Mouse (Mus musculus) heart, embryonic 16.5 days (tissue): ENCODE results near the gene 1700008O03Rik. TPM values are rescaled to one million over a fixed set of nuclear protein-coding genes. Genes with fewer than 3 reads are reported as not detected.

Experiments
- ATAC-seq: fragments of 200-750 bp; cut with Nextera tagmentation; replicated peaks from 2 replicates; pipeline ENCODE4 v1.8.0; 2017; ENCODE audit warnings: moderate number of reproducible peaks; ENCODE audit not compliant: insufficient read depth, low FRiP score; ENCODE audit errors: extremely low read depth
- H3K27ac ChIP-seq: fragments of 300-500 bp; sonication (generic); 2 replicates; pipeline ENCODE4 v1.5.1; 2014; ENCODE audit warnings: mild to moderate bottlenecking, low read length, control low read depth, moderate library complexity
- H3K27me3 ChIP-seq: fragments of 300-500 bp; sonication (generic); 2 replicates; pipeline ENCODE4 v1.6.1; 2014; ENCODE audit warnings: low read length, mixed read lengths; ENCODE audit not compliant: control insufficient read depth, insufficient read depth
- H3K36me3 ChIP-seq: fragments of 300-500 bp; sonication (generic); 2 replicates; pipeline ENCODE4 v1.6.1; 2014; ENCODE audit not compliant: control insufficient read depth, insufficient read depth
- H3K4me1 ChIP-seq: fragments of 300-500 bp; sonication (generic); 2 replicates; pipeline ENCODE4 v1.6.1; 2014; ENCODE audit warnings: low read length, mixed read lengths; ENCODE audit not compliant: control insufficient read depth, insufficient read depth
- H3K4me2 ChIP-seq: fragments of 300-500 bp; sonication (generic); 2 replicates; pipeline ENCODE4 v1.6.1; 2014; ENCODE audit warnings: low read depth, mild to moderate bottlenecking, control low read depth, low read length
- H3K4me3 ChIP-seq: fragments of 300-500 bp; sonication (generic); 2 replicates; pipeline ENCODE4 v1.5.1; 2014; ENCODE audit warnings: mild to moderate bottlenecking, control low read depth, low read length
- H3K9ac ChIP-seq: fragments of 300-500 bp; sonication (generic); 2 replicates; pipeline ENCODE4 v1.6.1; 2014; ENCODE audit warnings: low read length, control low read depth
- H3K9me3 ChIP-seq: fragments of 300-500 bp; sonication (generic); replicated peaks from 2 replicates; pipeline ENCODE4 v1.6.1; 2016; ENCODE audit warnings: low read length; ENCODE audit not compliant: control insufficient read depth
- WGBS: fragments of 180-500 bp; shearing (Covaris S2); extraction: QIAGEN DNeasy Blood & Tissue Kit; methylation state at CpG from one replicate; pipeline ENCODE4 v1.1.7; 2014; 5-methylcytosine and 5-hydroxymethylcytosine counted together
- polyA plus RNA-seq: library from polyadenylated mRNA; unstranded; fragments of >200 nt; fragmentation: Nextera tagmentation; extraction: Ambion mirVana; gene quantifications from 2 replicates; pipeline ENCODE4 v1.2.1, GENCODE M21; 2015

Gene 1700008O03Rik
- polyA plus RNA-seq, 1 experiment from 2014 or later, result 0.32 TPM

- Histone ChIP-seq H3K4me1 (peaks cover 21% of the 10 kb centered on the region), H3K36me3 (no peaks in the 10 kb centered on the region), H3K9me3 (no peaks in the 10 kb centered on the region), H3K27ac (no peak overlapping the region), H3K27me3 (peaks cover 83% of the 10 kb centered on the region), H3K9ac (no peak overlapping the region), H3K4me2 (no peak overlapping the region), H3K4me3 (no peak overlapping the region)
- no peak for ATAC-seq
- 66% methylated on average over 6 of the region's 6 CpGs for WGBS
These were observed 30.2 kb downstream of the 1700008O03Rik start for GRCm38 (mm10) chr7:44355411-44355810.

- Histone ChIP-seq H3K9me3 (no peaks in the 10 kb centered on the region), H3K4me1 (peaks cover 15% of the 10 kb centered on the region), H3K27ac (no peak overlapping the region), H3K27me3 (peaks cover 91% of the 10 kb centered on the region), H3K36me3 (no peaks in the 10 kb centered on the region), H3K9ac (no peak overlapping the region), H3K4me3 (no peak overlapping the region), H3K4me2 (no peak overlapping the region)
- 2% methylated on average over 35 of the region's 35 CpGs for WGBS
- ATAC-seq, result no peak
These were observed 31.8 kb downstream of the 1700008O03Rik start for GRCm38 (mm10) chr7:44353601-44354340.

GRCm38 (mm10) chr7:44352750-44353600, 32.6 kb downstream of the 1700008O03Rik start:
- Histone ChIP-seq H3K4me3 (peak overlapping the region; percentile 9; the same call in 1 of the 2 replicates), H3K9ac (no peak overlapping the region), H3K27me3 (peaks cover 87% of the 10 kb centered on the region), H3K27ac (no peak overlapping the region), H3K4me2 (no peak overlapping the region), H3K36me3 (no peaks in the 10 kb centered on the region), H3K9me3 (no peaks in the 10 kb centered on the region), H3K4me1 (peaks cover 10% of the 10 kb centered on the region)
- 3% methylated on average over 71 of the region's 71 CpGs for WGBS
- ATAC-seq, result no peak

- no peak overlapping the region for H3K9ac ChIP-seq
- 5% methylated on average over 71 of the region's 71 CpGs for whole genome bisulfite sequencing
- H3K4me1 ChIP-seq, result peaks cover 10% of the 10 kb centered on the region
- ATAC-seq, result no peak
- peak overlapping the region; percentile 9; the same call in 1 of the 2 replicates for H3K4me3 ChIP-seq
- no peak overlapping the region for H3K4me2 ChIP-seq
- no peaks in the 10 kb centered on the region for H3K9me3 ChIP-seq
- H3K36me3 ChIP-seq, result no peaks in the 10 kb centered on the region
- H3K27ac ChIP-seq, result no peak overlapping the region
- H3K27me3 ChIP-seq, result peaks cover 80% of the 10 kb centered on the region
These were observed 33.5 kb downstream of the 1700008O03Rik start for GRCm38 (mm10) chr7:44351881-44352749.

- Histone ChIP-seq H3K9me3 (no peaks in the 10 kb centered on the region), H3K4me2 (peak overlapping the region; percentile 63), H3K4me1 (peaks cover 5% of the 10 kb centered on the region), H3K4me3 (peak overlapping the region; percentile 36), H3K27ac (no peak overlapping the region), H3K9ac (peak overlapping the region; percentile 51), H3K36me3 (no peaks in the 10 kb centered on the region), H3K27me3 (peaks cover 73% of the 10 kb centered on the region)
- ATAC-seq, result no peak; the same call in 1 of the 2 replicates
- 3% methylated on average over 25 of the region's 25 CpGs for WGBS
These were observed 34.5 kb downstream of the 1700008O03Rik start for GRCm38 (mm10) chr7:44350957-44351711.

GRCm38 (mm10) chr7:44349043-44349442, 36.6 kb downstream of the 1700008O03Rik start:
- H3K27me3 ChIP-seq, result peaks cover 58% of the 10 kb centered on the region
- WGBS, result 7% methylated on average over 3 of the region's 3 CpGs
- no peak for ATAC-seq
- H3K4me2 ChIP-seq, result no peak overlapping the region
- no peak overlapping the region for H3K27ac ChIP-seq
- no peaks in the 10 kb centered on the region for H3K36me3 ChIP-seq
- H3K9ac ChIP-seq, result no peak overlapping the region
- H3K4me1 ChIP-seq, result peaks cover 5% of the 10 kb centered on the region
- no peak overlapping the region for H3K4me3 ChIP-seq
- no peaks in the 10 kb centered on the region for H3K9me3 ChIP-seq

- ATAC-seq, result no peak
- H3K9ac ChIP-seq, result no peak overlapping the region
- no peaks in the 10 kb centered on the region for H3K4me1 ChIP-seq
- no peak overlapping the region for H3K4me3 ChIP-seq
- peaks cover 31% of the 10 kb centered on the region for H3K27me3 ChIP-seq
- no peak overlapping the region for H3K4me2 ChIP-seq
- no peak overlapping the region for H3K27ac ChIP-seq
- 49% methylated on average over 12 of the region's 12 CpGs for WGBS
- H3K9me3 ChIP-seq, result no peaks in the 10 kb centered on the region
- no peaks in the 10 kb centered on the region for H3K36me3 ChIP-seq
These were observed 41.0 kb downstream of the 1700008O03Rik start for GRCm38 (mm10) chr7:44344622-44345021.

GRCm38 (mm10) chr7:44343459-44344015, 42.1 kb downstream of the 1700008O03Rik start:
- Histone ChIP-seq H3K27me3 (peaks cover 36% of the 10 kb centered on the region), H3K9ac (no peak overlapping the region), H3K27ac (no peak overlapping the region), H3K4me2 (no peak overlapping the region), H3K9me3 (no peaks in the 10 kb centered on the region), H3K4me1 (no peaks in the 10 kb centered on the region), H3K4me3 (no peak overlapping the region), H3K36me3 (no peaks in the 10 kb centered on the region)
- 9% methylated on average over 11 of the region's 11 CpGs for WGBS
- no peak for ATAC-seq
